Mouse (Mus musculus) stomach, postnatal 0 days (tissue): ENCODE measurements around the gene Ngef. TPM values are rescaled to one million over a fixed set of nuclear protein-coding genes. Genes with fewer than 3 reads are reported as not detected.

Experiments
- ATAC-seq: fragments of 200-750 bp; cut with Nextera tagmentation; 2 replicates; pipeline ENCODE4 v1.8.0; 2017; ENCODE audit not compliant: low FRiP score, low TSS enrichment
- DNase-seq: peaks from one replicate; pipeline ENCODE4 v3.0.0-alpha.2; 2016; ENCODE audit warnings: low spot score
- H3K27ac ChIP-seq: fragments of 300-500 bp; sonication (generic); replicated peaks from 2 replicates; pipeline ENCODE4 v1.5.1; 2014; ENCODE audit warnings: mild to moderate bottlenecking, control low read depth
- H3K27me3 ChIP-seq: fragments of 300-500 bp; sonication (generic); 2 replicates; pipeline ENCODE4 v1.6.1; 2014; ENCODE audit warnings: low read length; ENCODE audit not compliant: control insufficient read depth, insufficient read depth
- H3K36me3 ChIP-seq: fragments of 300-500 bp; sonication (generic); 2 replicates; pipeline ENCODE4 v1.6.1; 2014; ENCODE audit warnings: low read length, mixed read lengths; ENCODE audit not compliant: control insufficient read depth, insufficient read depth
- H3K4me1 ChIP-seq: fragments of 300-500 bp; sonication (generic); replicated peaks from 2 replicates; pipeline ENCODE4 v1.6.1; 2014; ENCODE audit warnings: antibody characterized with exemption; ENCODE audit not compliant: control insufficient read depth, insufficient read depth
- H3K4me2 ChIP-seq: fragments of 300-500 bp; sonication (generic); replicated peaks from 2 replicates; pipeline ENCODE4 v1.6.1; 2014; ENCODE audit warnings: low read depth, mild to moderate bottlenecking, control low read depth, moderate library complexity
- H3K4me3 ChIP-seq: fragments of 300-500 bp; sonication (generic); 2 replicates; pipeline ENCODE4 v1.5.1; 2014; ENCODE audit warnings: low read depth, low read length, control low read depth
- H3K9ac ChIP-seq: fragments of 300-500 bp; sonication (generic); 2 replicates; pipeline ENCODE4 v1.6.1; 2014; ENCODE audit warnings: mild to moderate bottlenecking, low read length, control low read depth, mixed read lengths
- H3K9me3 ChIP-seq: fragments of 300-500 bp; sonication (generic); 2 replicates; pipeline ENCODE4 v1.6.1; 2016; ENCODE audit warnings: low read length; ENCODE audit not compliant: control insufficient read depth
- CTCF ChIP-seq: IDR thresholded peaks from 2 replicates; pipeline ENCODE4 v1.5.1; 2016; ENCODE audit warnings: antibody characterized with exemption, low read depth, mild to moderate bottlenecking, moderate library complexity
- EP300 ChIP-seq: optimal IDR thresholded peaks from 2 replicates; pipeline ENCODE3; 2016; ENCODE audit warnings: antibody characterized with exemption
- WGBS: fragments of 180-500 bp; shearing (Covaris S2); extraction: QIAGEN DNeasy Blood & Tissue Kit; methylation state at CpG from one replicate; pipeline ENCODE4 v1.1.7; 2014; 5-methylcytosine and 5-hydroxymethylcytosine counted together
- polyA plus RNA-seq: library from polyadenylated mRNA; unstranded; fragments of >200 nt; fragmentation: Nextera tagmentation; extraction: Ambion mirVana; gene quantifications from 2 replicates; pipeline ENCODE4 v1.2.1, GENCODE M21; 2015

Gene Ngef
- polyA plus RNA-seq, 1 experiment from 2014 or later: 8.7 TPM

- Histone ChIP-seq H3K27ac (no peak overlapping the region), H3K4me1 (no peaks in the 10 kb centered on the region), H3K36me3 (no peaks in the 10 kb centered on the region), H3K4me3 (no peak overlapping the region), H3K9me3 (no peaks in the 10 kb centered on the region), H3K4me2 (no peak overlapping the region), H3K9ac (no peak overlapping the region), H3K27me3 (no peaks in the 10 kb centered on the region)
- 76% methylated on average over 4 of the region's 4 CpGs for WGBS
- DNase-seq: no peak
- no peak for ATAC-seq
- no peak for TF ChIP-seq EP300
- TF ChIP-seq CTCF: no peak
These were observed 41.3 kb downstream of the Ngef start for GRCm38 (mm10) chr1:87532346-87532745.

- no peaks in the 10 kb centered on the region for H3K9me3 ChIP-seq
- H3K4me3 ChIP-seq: no peak overlapping the region
- H3K9ac ChIP-seq: no peak overlapping the region
- no peak for TF ChIP-seq CTCF
- WGBS: 82% methylated on average over 9 of the region's 9 CpGs
- no peaks in the 10 kb centered on the region for H3K36me3 ChIP-seq
- no peaks in the 10 kb centered on the region for H3K27me3 ChIP-seq
- DNase-seq (no peak), ATAC-seq (no peak)
- H3K4me2 ChIP-seq: no peak overlapping the region
- no peak overlapping the region for H3K27ac ChIP-seq
- H3K4me1 ChIP-seq: no peaks in the 10 kb centered on the region
These were observed 46.5 kb downstream of the Ngef start for GRCm38 (mm10) chr1:87527191-87527590.

- no peak overlapping the region for H3K9ac ChIP-seq
- no peak overlapping the region for H3K4me3 ChIP-seq
- H3K4me2 ChIP-seq: no peak overlapping the region
- no peaks in the 10 kb centered on the region for H3K9me3 ChIP-seq
- ATAC-seq (no peak), DNase-seq (no peak)
- H3K27ac ChIP-seq: no peak overlapping the region
- no peaks in the 10 kb centered on the region for H3K4me1 ChIP-seq
- TF ChIP-seq EP300 (no peak), CTCF (no peak)
- WGBS: 86% methylated on average over 7 of the region's 7 CpGs
- no peaks in the 10 kb centered on the region for H3K27me3 ChIP-seq
- no peaks in the 10 kb centered on the region for H3K36me3 ChIP-seq
These were observed 48.6 kb downstream of the Ngef start for GRCm38 (mm10) chr1:87525041-87525440.

- H3K9me3 ChIP-seq: no peaks in the 10 kb centered on the region
- H3K4me2 ChIP-seq: no peak overlapping the region
- WGBS: 58% methylated on average over 1 of the region's 1 CpGs
- no peak overlapping the region for H3K4me3 ChIP-seq
- H3K9ac ChIP-seq: no peak overlapping the region
- ATAC-seq (no peak), DNase-seq (no peak)
- no peaks in the 10 kb centered on the region for H3K27me3 ChIP-seq
- H3K27ac ChIP-seq: no peak overlapping the region
- no peaks in the 10 kb centered on the region for H3K4me1 ChIP-seq
- H3K36me3 ChIP-seq: no peaks in the 10 kb centered on the region
- no peak for TF ChIP-seq CTCF
- no peak for TF ChIP-seq EP300
These were observed 52.1 kb downstream of the Ngef start for GRCm38 (mm10) chr1:87521523-87521922.

- no peaks in the 10 kb centered on the region for H3K27me3 ChIP-seq
- H3K4me1 ChIP-seq: no peaks in the 10 kb centered on the region
- DNase-seq: no peak
- no peak overlapping the region for H3K9ac ChIP-seq
- H3K4me3 ChIP-seq: no peak overlapping the region
- H3K4me2 ChIP-seq: no peak overlapping the region
- H3K36me3 ChIP-seq: no peaks in the 10 kb centered on the region
- H3K27ac ChIP-seq: no peak overlapping the region
- ATAC-seq: no peak
- TF ChIP-seq CTCF (no peak), EP300 (no peak)
- H3K9me3 ChIP-seq: no peaks in the 10 kb centered on the region
These were observed 53.2 kb downstream of the Ngef start for GRCm38 (mm10) chr1:87520467-87520866.

GRCm38 (mm10) chr1:87510845-87511244 is 62.8 kb downstream of the Ngef start:
- Histone ChIP-seq H3K4me1 (peaks cover 6% of the 10 kb centered on the region; the same call in 1 of the 2 replicates), H3K9ac (no peak overlapping the region), H3K4me2 (peak overlapping the region; percentile 99; the same call in 1 of the 2 replicates), H3K36me3 (no peaks in the 10 kb centered on the region), H3K27me3 (peaks cover 3% of the 10 kb centered on the region; the same call in 1 of the 2 replicates), H3K9me3 (no peaks in the 10 kb centered on the region), H3K4me3 (no peak overlapping the region), H3K27ac (no peak overlapping the region)
- ATAC-seq (no peak), DNase-seq (no peak)
- 9% methylated on average over 5 of the region's 5 CpGs for WGBS
- TF ChIP-seq CTCF: peak; percentile 15; the same call in 1 of the 2 replicates
- no peak for TF ChIP-seq EP300
